Mouse (Mus musculus): ENCODE data around the gene Ficd.

Ficd gene

GRCm38 (mm10) chr5:113735345-113736112 lies at the start of gene Ficd:
Gene Ficd (plus strand): TSS chr5:113735803.
- DNase-seq, result peak; percentile 94

- no peak for DNase-seq
Measured at GRCm38 (mm10) chr5:113687514-113687913, 48.1 kb upstream of the Ficd start.

DNA sequence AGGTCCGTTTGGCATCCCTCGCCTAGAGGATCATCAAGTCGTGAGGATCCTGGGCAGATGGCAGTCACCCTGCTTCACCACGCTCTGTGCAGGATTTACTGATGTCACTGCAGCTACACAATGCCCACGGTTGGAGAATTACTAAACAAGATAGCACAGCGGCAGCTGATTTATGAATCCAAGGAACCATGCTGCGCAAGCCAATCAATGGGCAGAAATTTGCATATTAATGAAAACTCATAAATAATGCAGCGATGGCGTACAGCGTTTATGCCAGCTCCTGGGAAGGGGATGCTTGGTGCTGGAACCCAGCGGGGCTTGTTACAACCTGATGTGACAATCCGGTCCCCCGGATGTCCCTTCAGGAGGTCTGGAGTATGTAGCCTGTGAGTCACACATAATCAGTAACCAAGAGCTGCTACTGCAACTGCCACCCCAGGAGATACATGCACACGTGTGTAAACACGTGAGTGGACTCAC lies 45.5 kb upstream of the Ficd start:
- DNase-seq, result no peak

DNA sequence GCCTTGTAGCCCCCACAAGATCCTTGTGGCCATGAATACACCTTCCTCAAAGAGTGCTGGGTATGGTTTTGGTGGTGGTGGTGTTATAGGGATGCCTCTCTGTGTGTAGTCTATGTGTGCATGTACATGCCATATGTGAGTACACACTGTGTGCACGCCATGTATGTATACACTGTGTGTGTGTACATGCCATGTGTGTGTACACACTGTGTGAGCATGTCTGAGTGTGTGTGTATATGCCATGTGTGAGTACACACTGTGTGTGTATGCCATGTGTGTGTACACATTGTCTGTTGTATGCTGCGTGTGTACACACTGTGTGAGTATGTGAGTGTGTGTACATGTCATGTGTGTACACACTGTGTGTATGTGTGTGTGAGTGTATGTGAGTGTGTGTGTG lies 44.7 kb upstream of the Ficd start:
- no peak for DNase-seq

GRCm38 (mm10) chr5:113693196-113693755 lies 42.3 kb upstream of the Ficd start:
- no peak for DNase-seq

GRCm38 (mm10) chr5:113694000-113694399 lies 41.6 kb upstream of the Ficd start:
- DNase-seq, result no peak

GRCm38 (mm10) chr5:113694415-113694814 lies 41.2 kb upstream of the Ficd start:
- no peak for DNase-seq

GRCm38 (mm10) chr5:113700388-113701023 lies 35.1 kb upstream of the Ficd start:
- DNase-seq, result no peak

DNA sequence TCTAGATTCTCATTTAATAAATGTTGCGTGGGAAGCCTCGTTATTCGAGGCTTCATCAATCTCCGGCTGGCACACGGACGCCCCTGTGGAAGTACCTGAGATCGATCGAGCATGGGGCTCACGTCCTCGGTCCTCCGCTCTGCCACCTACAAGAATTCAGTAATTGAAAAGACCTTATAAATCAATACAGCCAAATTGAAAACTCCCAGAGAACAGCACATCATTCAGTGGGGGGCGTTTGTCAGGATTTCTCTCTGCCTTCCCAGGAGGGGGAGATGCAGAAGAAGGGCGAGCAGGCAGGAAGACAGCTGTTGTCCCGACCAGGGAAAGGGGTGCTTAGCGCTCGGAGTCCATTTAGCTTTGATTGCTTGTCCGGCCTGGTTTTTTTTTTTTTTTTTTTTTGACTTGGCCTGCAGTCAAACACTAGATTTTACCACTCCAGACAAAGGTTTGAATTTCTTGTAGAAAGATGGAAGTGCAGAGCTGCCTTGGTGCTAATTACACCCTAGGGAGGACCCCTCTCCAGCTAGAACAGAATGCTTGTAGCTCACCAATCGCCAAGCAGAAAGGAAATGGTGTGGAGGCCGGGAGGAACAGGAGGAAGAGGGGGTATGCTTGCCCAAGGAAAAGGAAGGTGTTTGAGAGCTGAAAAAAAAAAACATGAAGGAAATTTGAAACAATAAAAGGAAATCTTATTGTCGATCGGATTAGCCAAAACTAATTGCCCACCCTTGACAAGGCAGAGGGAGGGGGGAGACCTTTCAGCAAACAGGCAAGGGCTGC lies 31.6 kb upstream of the Ficd start:
- DNase-seq, result no peak

- DNase-seq, result no peak
Measured at GRCm38 (mm10) chr5:113712861-113713260, 22.7 kb upstream of the Ficd start.

GRCm38 (mm10) chr5:113716581-113717388 lies 18.8 kb upstream of the Ficd start:
- no peak for DNase-seq

DNA sequence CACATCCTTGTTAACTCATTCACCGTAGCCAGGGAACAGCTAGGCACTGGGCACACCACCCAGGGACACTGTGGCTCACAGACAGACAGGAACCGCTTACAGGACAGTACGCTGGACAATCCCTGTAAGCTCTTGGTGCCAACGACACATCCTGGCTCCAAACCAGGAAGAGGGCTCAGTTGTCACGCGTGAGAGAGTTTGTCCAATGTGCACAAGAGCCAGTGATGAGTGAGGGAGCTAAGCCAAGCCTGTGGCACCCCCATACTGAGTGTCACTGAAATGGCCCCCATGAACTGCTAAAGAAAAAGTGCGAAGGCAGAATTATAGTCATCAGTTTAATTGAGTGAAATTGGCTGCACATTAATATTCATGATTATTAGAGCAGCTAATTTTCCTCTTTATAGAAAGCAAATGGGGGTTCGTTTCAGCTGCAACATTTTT lies 16.4 kb upstream of the Ficd start:
- DNase-seq, result no peak

- DNase-seq, result no peak
Measured at GRCm38 (mm10) chr5:113722224-113723013, 13.2 kb upstream of the Ficd start.

DNA sequence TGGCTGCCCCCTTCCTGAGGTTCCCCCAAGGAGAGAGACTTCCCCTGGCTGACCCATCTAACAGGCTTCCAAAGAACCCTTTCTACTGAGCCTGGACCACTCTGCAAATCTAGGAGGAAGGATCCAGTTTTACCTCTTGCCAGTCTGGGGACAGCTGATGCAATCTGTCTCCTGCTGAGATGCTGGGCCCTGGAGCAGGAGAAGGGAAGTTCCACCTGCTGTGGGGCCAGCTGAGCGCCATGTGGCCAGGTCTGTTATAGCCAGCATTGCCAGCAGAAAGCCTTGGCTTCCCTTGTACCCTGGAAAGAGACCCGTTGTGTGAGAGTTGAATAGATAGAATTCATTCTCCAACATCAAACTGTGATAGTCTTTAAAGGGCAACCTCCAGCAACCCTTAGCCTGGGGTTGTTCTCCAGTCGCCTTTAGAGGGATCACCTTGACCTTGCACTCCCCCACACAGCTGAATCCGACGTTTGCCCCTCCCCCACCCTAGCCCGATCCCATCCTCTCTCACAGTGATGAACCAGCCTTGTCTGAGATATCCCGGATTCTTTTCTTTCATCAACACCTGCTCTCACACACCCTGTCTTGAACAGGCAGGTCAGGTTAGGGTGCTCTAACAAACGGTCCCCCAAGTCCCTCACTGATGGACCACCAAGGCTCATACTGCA lies 11.9 kb upstream of the Ficd start:
- no peak for DNase-seq

DNA sequence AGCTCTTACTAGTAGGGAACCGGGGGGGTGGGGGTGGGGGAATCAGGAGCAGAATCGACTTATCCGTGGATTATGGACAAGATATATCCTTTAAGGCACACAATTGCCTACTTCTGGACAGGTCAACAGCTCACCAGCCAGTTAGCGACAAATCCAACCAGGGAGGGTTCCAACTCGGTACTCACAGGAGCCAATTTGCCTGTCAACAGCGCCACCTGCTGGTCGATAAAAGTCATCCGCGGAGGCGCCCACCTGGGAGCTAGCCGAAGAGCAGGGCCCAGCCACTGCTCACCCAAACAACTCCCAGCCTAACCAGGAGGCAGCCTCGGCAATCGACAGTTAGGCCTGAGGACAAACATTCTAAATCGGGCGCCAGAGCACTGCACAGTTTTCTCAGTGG lies 11.2 kb upstream of the Ficd start, which contains the start of gene 1700069L16Rik:
1700069L16Rik (minus strand) TSS at position 327 of the 400 bp plus-strand sequence.
- peak; percentile 77 for DNase-seq

- DNase-seq, result no peak
Measured at GRCm38 (mm10) chr5:113725417-113725816, 10.2 kb upstream of the Ficd start.

DNA sequence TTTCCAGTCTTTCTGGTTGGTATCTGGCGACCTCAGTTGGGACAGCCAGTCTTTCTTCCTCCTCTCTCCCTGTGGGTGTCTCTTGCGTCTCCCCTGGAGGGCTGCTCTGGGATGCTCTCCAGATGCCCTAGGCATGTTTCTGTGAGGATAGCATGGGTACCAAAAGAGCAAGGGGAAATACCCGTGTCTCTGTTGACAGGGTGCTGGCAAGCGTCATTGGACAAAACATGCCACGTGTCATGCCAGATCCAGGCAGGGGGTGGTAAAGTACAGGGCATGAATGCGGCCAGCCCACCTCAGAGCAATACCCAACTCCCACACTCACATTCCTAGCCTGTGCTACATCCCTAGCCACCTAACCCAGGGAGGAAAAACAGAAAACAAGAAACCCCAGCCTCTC lies 9.0 kb upstream of the Ficd start:
- DNase-seq, result no peak

GRCm38 (mm10) chr5:113727238-113727637 lies 8.4 kb upstream of the Ficd start:
- no peak for DNase-seq

DNA sequence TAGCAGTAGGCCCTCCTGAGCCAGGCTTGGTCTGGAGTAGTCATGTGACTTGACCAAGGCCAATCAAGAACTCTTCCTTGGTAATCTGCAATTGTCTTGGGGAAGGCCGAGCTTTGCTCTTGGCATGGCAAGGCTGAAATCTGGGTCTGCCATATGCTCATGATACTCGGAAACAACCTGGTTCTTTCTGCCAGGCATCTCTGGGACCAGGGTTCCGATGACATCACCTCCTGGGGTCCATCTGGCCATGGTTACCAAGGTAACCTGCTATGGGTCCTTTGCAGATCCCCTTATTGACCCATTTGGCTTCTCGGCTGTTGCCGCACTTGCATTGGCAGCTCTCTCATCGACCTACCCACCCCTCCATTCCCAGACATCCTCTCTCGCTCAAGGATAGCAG lies 7.6 kb upstream of the Ficd start:
- no peak for DNase-seq

DNA sequence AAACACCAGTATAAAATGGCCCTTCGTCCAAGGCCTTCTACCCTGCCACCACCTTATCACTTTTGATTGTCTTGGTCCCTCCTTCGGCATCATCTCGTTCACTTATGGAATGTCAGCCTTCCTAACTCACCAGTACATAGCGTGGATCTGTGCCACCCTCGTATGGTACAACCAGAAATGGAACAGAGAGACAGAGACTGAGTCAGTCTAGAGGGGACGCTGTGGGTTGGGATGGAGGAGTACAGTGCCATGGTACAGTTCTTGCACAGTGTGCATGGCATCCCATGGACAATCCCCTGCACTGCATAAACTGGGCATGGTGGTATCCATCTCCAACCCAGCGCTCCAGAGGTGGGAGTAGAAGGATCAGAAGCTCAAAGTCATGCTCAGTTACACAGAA lies 6.9 kb upstream of the Ficd start:
- DNase-seq, result no peak

DNA sequence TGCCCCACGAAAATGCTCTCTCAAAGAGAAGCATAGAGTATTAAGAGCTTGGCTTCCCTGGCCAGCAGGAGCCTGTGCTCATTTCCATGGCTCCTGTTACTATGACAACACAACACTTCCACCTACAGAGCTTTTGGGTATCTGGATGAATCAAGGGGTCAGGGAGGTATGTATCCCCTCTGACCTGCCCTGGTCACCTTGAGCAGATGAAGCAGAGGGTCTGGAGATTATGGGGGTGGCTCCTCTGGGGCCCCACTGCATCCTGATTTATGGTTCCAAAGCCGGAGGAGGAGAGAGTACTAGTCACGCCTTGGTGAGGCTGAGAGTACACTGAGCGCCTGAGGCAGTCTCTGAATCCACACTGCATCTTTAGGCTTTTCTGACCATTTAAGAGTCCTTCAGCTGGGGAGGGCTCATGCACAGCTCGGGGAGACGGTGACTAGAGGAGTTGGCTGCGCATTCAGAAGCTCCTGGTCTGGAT lies 4.9 kb upstream of the Ficd start:
- DNase-seq, result no peak

Measured in thymus, postnatal 14 days (tissue).